Mouse (Mus musculus): Measurements from ENCODE around the gene Dand5. TPM values are rescaled to one million over a fixed set of nuclear protein-coding genes. Genes with fewer than 3 reads are reported as not detected.
A peak's percentile ranks its signal among the peaks of the same experiment; 100 is the strongest.

Dand5 gene
- total and polyA plus RNA-seq, 2 experiments = 1.8 to 2.0 TPM

GRCm38 (mm10) chr8:84769324-84769723 is 53.3 kb downstream of the Dand5 start:
- DNase-seq (ENCODE audit: extremely low read depth, low read depth, low spot score) = no peak
- H3K4me3 ChIP-seq (ENCODE audit: insufficient read depth, low read depth, low read length) = no peak overlapping the region
- 95% methylated on average over 8 of the region's 8 CpGs for WGBS
- H3K79me2 ChIP-seq (ENCODE audit: control insufficient read depth, insufficient read depth, low read length) = peaks cover 39% of the 10 kb centered on the region
- H3K4me1 ChIP-seq (ENCODE audit: control insufficient read depth, insufficient read depth, low read length) = peaks cover 33% of the 10 kb centered on the region
- no peak overlapping the region for H3K27ac ChIP-seq (replicated peaks; ENCODE audit: insufficient read depth, low read depth, low read length)
- H3K9ac ChIP-seq (ENCODE audit: low read depth, low read length) = no peak overlapping the region
- no peaks in the 10 kb centered on the region for H3K36me3 ChIP-seq (ENCODE audit: control insufficient read depth, insufficient read depth, low read length)
- H3K27me3 ChIP-seq (ENCODE audit: control insufficient read depth, insufficient read depth, low read length) = no peaks in the 10 kb centered on the region
- no peak for TF ChIP-seq CTCF (IDR thresholded peaks at IDR 0.05; ENCODE audit: low read depth, low read length)
- no peak for TF ChIP-seq POLR2A (IDR thresholded peaks at IDR 0.05; ENCODE audit: extremely low read depth, insufficient read depth, low read length)

DNA sequence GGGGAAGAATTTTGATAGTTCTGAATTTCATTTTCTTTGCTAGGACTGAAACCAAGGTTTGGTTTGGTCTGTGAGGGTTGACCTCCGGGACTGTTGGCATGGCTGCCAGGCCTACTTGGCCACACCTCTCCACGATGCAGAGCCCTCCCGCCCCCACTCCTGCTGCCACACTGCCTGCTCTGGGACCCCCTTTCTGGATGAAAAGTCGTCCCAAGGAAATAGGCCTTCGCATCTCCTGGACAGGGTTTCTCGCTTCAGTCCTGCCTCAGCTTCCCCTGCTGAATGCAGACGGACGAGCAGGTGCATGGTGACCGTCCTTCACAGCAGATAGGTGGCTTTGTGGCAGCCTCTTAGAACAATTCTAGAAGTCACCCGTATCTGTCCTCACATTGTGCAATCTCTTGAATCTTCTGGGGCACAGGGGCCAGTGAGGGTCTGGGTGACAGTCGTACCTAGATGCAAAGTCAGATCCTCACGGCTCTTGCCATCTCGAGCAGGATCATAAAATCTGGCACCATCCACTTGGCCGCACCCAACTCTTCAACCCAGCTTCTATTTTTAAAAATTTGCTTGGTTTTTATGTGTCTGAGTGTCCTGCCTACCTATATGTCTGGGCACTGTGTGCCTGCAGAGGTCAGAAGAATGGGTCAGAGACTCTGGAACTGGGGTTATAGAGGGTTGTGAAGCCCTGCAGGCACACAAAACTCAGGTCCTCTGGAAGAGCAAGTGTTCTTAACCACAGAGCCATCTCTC is 54.1 kb downstream of the Dand5 start:
- WGBS = 80% methylated on average over 14 of the region's 14 CpGs
- Histone ChIP-seq H3K27ac (replicated peaks; ENCODE audit: insufficient read depth, low read depth, low read length) (no peak overlapping the region), H3K9ac (ENCODE audit: low read depth, low read length) (no peak overlapping the region), H3K4me3 (ENCODE audit: insufficient read depth, low read depth, low read length) (no peak overlapping the region), H3K36me3 (ENCODE audit: control insufficient read depth, insufficient read depth, low read length) (no peaks in the 10 kb centered on the region), H3K4me1 (ENCODE audit: control insufficient read depth, insufficient read depth, low read length) (peaks cover 32% of the 10 kb centered on the region), H3K79me2 (ENCODE audit: control insufficient read depth, insufficient read depth, low read length) (peaks cover 39% of the 10 kb centered on the region), H3K27me3 (ENCODE audit: control insufficient read depth, insufficient read depth, low read length) (no peaks in the 10 kb centered on the region)
- DNase-seq (ENCODE audit: extremely low read depth, low read depth, low spot score) = no peak
- no peak for TF ChIP-seq POLR2A (IDR thresholded peaks at IDR 0.05; ENCODE audit: extremely low read depth, insufficient read depth, low read length)
- no peak for TF ChIP-seq CTCF (IDR thresholded peaks at IDR 0.05; ENCODE audit: low read depth, low read length)

DNA sequence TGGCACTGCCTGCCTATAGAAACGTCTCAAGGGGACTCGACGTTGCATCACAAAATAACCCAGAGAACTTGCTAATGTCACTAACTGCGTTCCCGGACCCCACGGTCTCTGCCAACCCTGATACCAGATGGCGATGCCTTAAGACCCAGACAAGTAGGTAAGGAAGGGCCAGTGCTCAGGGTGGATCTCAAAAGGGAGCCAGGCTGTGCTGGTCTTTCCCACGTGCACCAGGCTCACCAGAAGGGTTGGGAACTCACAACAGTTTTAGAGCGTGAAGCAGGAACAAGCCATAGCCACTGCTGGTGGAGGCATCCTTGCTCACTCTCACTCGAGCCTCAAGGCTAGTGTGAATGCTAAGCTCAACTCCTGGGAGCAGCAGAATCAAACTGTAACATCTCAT is 55.4 kb downstream of the Dand5 start:
- Histone ChIP-seq H3K27ac (replicated peaks; ENCODE audit: insufficient read depth, low read depth, low read length) (no peak overlapping the region), H3K4me1 (ENCODE audit: control insufficient read depth, insufficient read depth, low read length) (peaks cover 32% of the 10 kb centered on the region), H3K9ac (ENCODE audit: low read depth, low read length) (no peak overlapping the region), H3K27me3 (ENCODE audit: control insufficient read depth, insufficient read depth, low read length) (no peaks in the 10 kb centered on the region), H3K79me2 (ENCODE audit: control insufficient read depth, insufficient read depth, low read length) (peaks cover 43% of the 10 kb centered on the region), H3K36me3 (ENCODE audit: control insufficient read depth, insufficient read depth, low read length) (no peaks in the 10 kb centered on the region), H3K4me3 (ENCODE audit: insufficient read depth, low read depth, low read length) (no peak overlapping the region)
- WGBS = 93% methylated on average over 10 of the region's 10 CpGs
- DNase-seq (ENCODE audit: extremely low read depth, low read depth, low spot score) = no peak
- TF ChIP-seq CTCF (IDR thresholded peaks at IDR 0.05; ENCODE audit: low read depth, low read length) (no peak), POLR2A (IDR thresholded peaks at IDR 0.05; ENCODE audit: extremely low read depth, insufficient read depth, low read length) (no peak)

GRCm38 (mm10) chr8:84766422-84766821 is 56.2 kb downstream of the Dand5 start:
- H3K27me3 ChIP-seq (ENCODE audit: control insufficient read depth, insufficient read depth, low read length) = no peaks in the 10 kb centered on the region
- H3K4me1 ChIP-seq (ENCODE audit: control insufficient read depth, insufficient read depth, low read length) = peaks cover 25% of the 10 kb centered on the region
- peak overlapping the region; percentile 26; the same call in 1 of the 2 replicates for H3K27ac ChIP-seq (replicated peaks; ENCODE audit: insufficient read depth, low read depth, low read length)
- H3K79me2 ChIP-seq (ENCODE audit: control insufficient read depth, insufficient read depth, low read length) = peaks cover 43% of the 10 kb centered on the region
- 75% methylated on average over 9 of the region's 9 CpGs for WGBS
- DNase-seq (ENCODE audit: extremely low read depth, low read depth, low spot score) = peak; percentile 59
- H3K36me3 ChIP-seq (ENCODE audit: control insufficient read depth, insufficient read depth, low read length) = no peaks in the 10 kb centered on the region
- no peak overlapping the region for H3K4me3 ChIP-seq (ENCODE audit: insufficient read depth, low read depth, low read length)
- no peak overlapping the region for H3K9ac ChIP-seq (ENCODE audit: low read depth, low read length)
- no peak for TF ChIP-seq POLR2A (IDR thresholded peaks at IDR 0.05; ENCODE audit: extremely low read depth, insufficient read depth, low read length)
- no peak for TF ChIP-seq CTCF (IDR thresholded peaks at IDR 0.05; ENCODE audit: low read depth, low read length)

- DNase-seq (ENCODE audit: extremely low read depth, low read depth, low spot score) = peak; percentile 49
- TF ChIP-seq CTCF (IDR thresholded peaks at IDR 0.05; ENCODE audit: low read depth, low read length) (no peak), POLR2A (IDR thresholded peaks at IDR 0.05; ENCODE audit: extremely low read depth, insufficient read depth, low read length) (no peak)
- Histone ChIP-seq H3K79me2 (ENCODE audit: control insufficient read depth, insufficient read depth, low read length) (peaks cover 43% of the 10 kb centered on the region), H3K36me3 (ENCODE audit: control insufficient read depth, insufficient read depth, low read length) (no peaks in the 10 kb centered on the region), H3K27ac (replicated peaks; ENCODE audit: insufficient read depth, low read depth, low read length) (peak overlapping the region; percentile 26), H3K4me3 (ENCODE audit: insufficient read depth, low read depth, low read length) (no peak overlapping the region), H3K27me3 (ENCODE audit: control insufficient read depth, insufficient read depth, low read length) (no peaks in the 10 kb centered on the region), H3K9ac (ENCODE audit: low read depth, low read length) (no peak overlapping the region), H3K4me1 (ENCODE audit: control insufficient read depth, insufficient read depth, low read length) (peaks cover 23% of the 10 kb centered on the region)
- WGBS = 36% methylated on average over 10 of the region's 10 CpGs
These were observed 57.0 kb downstream of the Dand5 start for GRCm38 (mm10) chr8:84765629-84766028.

Other genes with a start within 250 kb of the Dand5 start
- 13.1 and 15.6 TPM in 2 replicates for gene Ier2, start 160.0 kb downstream of the Dand5 start, total RNA-seq (2014; rRNA removed)
- gene Ier2, start 160.0 kb downstream of the Dand5 start, polyA plus RNA-seq (2012; rRNA removed) = 12.0 and 12.6 TPM in 2 replicates
- 20.7 and 27.3 TPM in 2 replicates for gene Trmt1, start 136.5 kb downstream of the Dand5 start, total RNA-seq (2014; rRNA removed)
- gene Trmt1, start 136.5 kb downstream of the Dand5 start, polyA plus RNA-seq (2012; rRNA removed) = 44.6 and 58.6 TPM in 2 replicates
- gene Nacc1, start 135.0 kb downstream of the Dand5 start, total RNA-seq (2014; rRNA removed) = 5.3 and 8.0 TPM in 2 replicates
- gene Nacc1, start 135.0 kb downstream of the Dand5 start, polyA plus RNA-seq (2012; rRNA removed) = 31.0 and 32.6 TPM in 2 replicates
- gene Lyl1, start 121.4 kb downstream of the Dand5 start, total RNA-seq (2014; rRNA removed) = 0.18 and 0.47 TPM in 2 replicates
- gene Lyl1, start 121.4 kb downstream of the Dand5 start, polyA plus RNA-seq (2012; rRNA removed) = 0.71 and 1.3 TPM in 2 replicates
- gene G430095P16Rik, start 99.8 kb downstream of the Dand5 start, total RNA-seq (2014; rRNA removed) = not detected in 2 replicates
- 0.19 TPM in 1 of 2 replicates, not detected in the other for gene G430095P16Rik, start 99.8 kb downstream of the Dand5 start, polyA plus RNA-seq (2012; rRNA removed)
- 20.7 and 27.5 TPM in 2 replicates for gene Nfix, start 22.5 kb downstream of the Dand5 start, total RNA-seq (2014; rRNA removed)
- 32.9 and 34.4 TPM in 2 replicates for gene Nfix, start 22.5 kb downstream of the Dand5 start, polyA plus RNA-seq (2012; rRNA removed)
- 26.7 and 28.1 TPM in 2 replicates for gene Gadd45gip1, start 8.7 kb upstream of the Dand5 start, total RNA-seq (2014; rRNA removed)
- 29.8 and 34.2 TPM in 2 replicates for gene Gadd45gip1, start 8.7 kb upstream of the Dand5 start, polyA plus RNA-seq (2012; rRNA removed)
- gene Rad23a, start 17.8 kb upstream of the Dand5 start, total RNA-seq (2014; rRNA removed) = 28.2 and 40.7 TPM in 2 replicates
- 52.0 and 68.4 TPM in 2 replicates for gene Rad23a, start 17.8 kb upstream of the Dand5 start, polyA plus RNA-seq (2012; rRNA removed)
- gene Calr, start 24.1 kb upstream of the Dand5 start, total RNA-seq (2014; rRNA removed) = 411 and 458 TPM in 2 replicates
- gene Calr, start 24.1 kb upstream of the Dand5 start, polyA plus RNA-seq (2012; rRNA removed) = 308 and 349 TPM in 2 replicates
- gene Farsa, start 34.2 kb upstream of the Dand5 start, total RNA-seq (2014; rRNA removed) = 11.0 and 13.6 TPM in 2 replicates
- gene Farsa, start 34.2 kb upstream of the Dand5 start, polyA plus RNA-seq (2012; rRNA removed) = 24.1 and 32.4 TPM in 2 replicates
- gene Syce2, start 49.3 kb upstream of the Dand5 start, total RNA-seq (2014; rRNA removed) = 1.1 and 1.6 TPM in 2 replicates
- 0.92 and 1.0 TPM in 2 replicates for gene Syce2, start 49.3 kb upstream of the Dand5 start, polyA plus RNA-seq (2012; rRNA removed)
- 461 and 560 TPM in 2 replicates for gene Gcdh, start 71.1 kb upstream of the Dand5 start, total RNA-seq (2014; rRNA removed)
- gene Gcdh, start 71.1 kb upstream of the Dand5 start, polyA plus RNA-seq (2012; rRNA removed) = 1,882 and 2,081 TPM in 2 replicates
- 4.8 and 5.8 TPM in 2 replicates for gene Klf1, start 79.1 kb upstream of the Dand5 start, total RNA-seq (2014; rRNA removed)
- 5.2 and 6.6 TPM in 2 replicates for gene Klf1, start 79.1 kb upstream of the Dand5 start, polyA plus RNA-seq (2012; rRNA removed)
- 13.0 and 16.1 TPM in 2 replicates for gene Dnase2a, start 85.7 kb upstream of the Dand5 start, total RNA-seq (2014; rRNA removed)
- gene Dnase2a, start 85.7 kb upstream of the Dand5 start, polyA plus RNA-seq (2012; rRNA removed) = 16.1 and 20.0 TPM in 2 replicates
- 0.09 and 0.13 TPM in 2 replicates for gene Mast1, start 114.5 kb upstream of the Dand5 start, total RNA-seq (2014; rRNA removed)
- gene Mast1, start 114.5 kb upstream of the Dand5 start, polyA plus RNA-seq (2012; rRNA removed) = 0.25 and 0.43 TPM in 2 replicates
- gene Rtbdn, start 124.2 kb upstream of the Dand5 start, total RNA-seq (2014; rRNA removed) = not detected in 2 replicates
- gene Rtbdn, start 124.2 kb upstream of the Dand5 start, polyA plus RNA-seq (2012; rRNA removed) = not detected in 2 replicates
- not detected in 2 replicates for gene Gm49661, start 146.6 kb upstream of the Dand5 start, total RNA-seq (2014; rRNA removed)
- gene Gm49661, start 146.6 kb upstream of the Dand5 start, polyA plus RNA-seq (2012; rRNA removed) = 1.0 TPM in 1 of 2 replicates, not detected in the other
- 135 and 157 TPM in 2 replicates for gene Prdx2, start 146.8 kb upstream of the Dand5 start, total RNA-seq (2014; rRNA removed)
- gene Prdx2, start 146.8 kb upstream of the Dand5 start, polyA plus RNA-seq (2012; rRNA removed) = 110 and 142 TPM in 2 replicates
- gene Rnaseh2a, start 146.9 kb upstream of the Dand5 start, total RNA-seq (2014; rRNA removed) = 17.1 and 24.5 TPM in 2 replicates
- gene Rnaseh2a, start 146.9 kb upstream of the Dand5 start, polyA plus RNA-seq (2012; rRNA removed) = 25.6 and 28.3 TPM in 2 replicates
- gene Junb, start 155.9 kb upstream of the Dand5 start, total RNA-seq (2014; rRNA removed) = 29.5 and 45.6 TPM in 2 replicates
- 12.3 and 17.9 TPM in 2 replicates for gene Junb, start 155.9 kb upstream of the Dand5 start, polyA plus RNA-seq (2012; rRNA removed)
- 12.4 and 14.2 TPM in 2 replicates for gene Hook2, start 167.8 kb upstream of the Dand5 start, total RNA-seq (2014; rRNA removed)
- 9.6 and 12.5 TPM in 2 replicates for gene Hook2, start 167.8 kb upstream of the Dand5 start, polyA plus RNA-seq (2012; rRNA removed)
- gene Best2, start 191.7 kb upstream of the Dand5 start, total RNA-seq (2014; rRNA removed) = not detected in 2 replicates
- 0.06 TPM in 1 of 2 replicates, not detected in the other for gene Best2, start 191.7 kb upstream of the Dand5 start, polyA plus RNA-seq (2012; rRNA removed)
- 30.3 and 33.8 TPM in 2 replicates for gene Asna1, start 202.5 kb upstream of the Dand5 start, total RNA-seq (2014; rRNA removed)
- 60.0 and 71.6 TPM in 2 replicates for gene Asna1, start 202.5 kb upstream of the Dand5 start, polyA plus RNA-seq (2012; rRNA removed)
- 83.2 and 94.1 TPM in 2 replicates for gene Trir, start 204.0 kb upstream of the Dand5 start, total RNA-seq (2014; rRNA removed)
- 69.5 and 80.8 TPM in 2 replicates for gene Trir, start 204.0 kb upstream of the Dand5 start, polyA plus RNA-seq (2012; rRNA removed)
- 15.4 and 23.3 TPM in 2 replicates for gene Tnpo2, start 214.1 kb upstream of the Dand5 start, total RNA-seq (2014; rRNA removed)
- gene Tnpo2, start 214.1 kb upstream of the Dand5 start, polyA plus RNA-seq (2012; rRNA removed) = 28.8 and 33.1 TPM in 2 replicates
- 19.9 and 21.9 TPM in 2 replicates for gene Fbxw9, start 237.2 kb upstream of the Dand5 start, total RNA-seq (2014; rRNA removed)
- 55.2 and 75.4 TPM in 2 replicates for gene Fbxw9, start 237.2 kb upstream of the Dand5 start, polyA plus RNA-seq (2012; rRNA removed)
- gene Gm5741, start 245.2 kb upstream of the Dand5 start, total RNA-seq (2014; rRNA removed) = not detected in 2 replicates
- gene Gm5741, start 245.2 kb upstream of the Dand5 start, polyA plus RNA-seq (2012; rRNA removed) = 0.70 TPM in 1 of 2 replicates, not detected in the other
- 14.8 and 15.1 TPM in 2 replicates for gene Dhps, start 248.9 kb upstream of the Dand5 start, total RNA-seq (2014; rRNA removed)
- gene Dhps, start 248.9 kb upstream of the Dand5 start, polyA plus RNA-seq (2012; rRNA removed) = 14.4 and 20.6 TPM in 2 replicates

All from liver, adult 2 months (tissue).